Mouse (Mus musculus) intestine, postnatal 0 days (tissue): ENCODE measurements around the gene Npr2. TPM values are rescaled to one million over a fixed set of nuclear protein-coding genes. Genes with fewer than 3 reads are reported as not detected.

Experiments used
- ATAC-seq: fragments of 200-750 bp; cut with Nextera tagmentation; 2 replicates; pipeline ENCODE4 v1.8.0; 2017; ENCODE audit warnings: mild to moderate bottlenecking, moderate TSS enrichment, moderate library complexity
- H3K27ac ChIP-seq: fragments of 300-500 bp; sonication (generic); 2 replicates; pipeline ENCODE4 v1.5.1; 2014; ENCODE audit warnings: mild to moderate bottlenecking, low read depth, low read length, moderate library complexity
- H3K27me3 ChIP-seq: fragments of 300-500 bp; sonication (generic); replicated peaks from 2 replicates; pipeline ENCODE4 v1.6.1; 2014; ENCODE audit warnings: low read length, mixed read lengths; ENCODE audit not compliant: control insufficient read depth, insufficient read depth
- H3K36me3 ChIP-seq: fragments of 300-500 bp; sonication (generic); 2 replicates; pipeline ENCODE4 v1.6.1; 2014; ENCODE audit warnings: mild to moderate bottlenecking, moderate library complexity; ENCODE audit not compliant: control insufficient read depth, insufficient read depth
- H3K4me1 ChIP-seq: fragments of 300-500 bp; sonication (generic); replicated peaks from 2 replicates; pipeline ENCODE4 v1.6.1; 2014; ENCODE audit warnings: antibody characterized with exemption, low read length, mixed read lengths; ENCODE audit not compliant: control insufficient read depth, insufficient read depth
- H3K4me2 ChIP-seq: fragments of 300-500 bp; sonication (generic); replicated peaks from 2 replicates; pipeline ENCODE4 v1.6.1; 2014; ENCODE audit warnings: low read depth, mild to moderate bottlenecking, moderate library complexity
- H3K4me3 ChIP-seq: fragments of 300-500 bp; sonication (generic); 2 replicates; pipeline ENCODE4 v1.5.1; 2014; ENCODE audit warnings: low read depth, low read length
- H3K9ac ChIP-seq: fragments of 300-500 bp; sonication (generic); 2 replicates; pipeline ENCODE4 v1.6.1; 2014; ENCODE audit warnings: mild to moderate bottlenecking, low read depth, low read length
- H3K9me3 ChIP-seq: fragments of 300-500 bp; sonication (generic); 2 replicates; pipeline ENCODE4 v1.6.1; 2016; ENCODE audit warnings: mixed run types; ENCODE audit not compliant: control insufficient read depth
- CTCF ChIP-seq: sonication (generic); IDR thresholded peaks from 2 replicates; pipeline ENCODE4 v1.5.1; 2016; ENCODE audit warnings: low read depth, mild to moderate bottlenecking, control low read depth, antibody characterized with exemption, moderate library complexity
- WGBS: fragments of 180-500 bp; shearing (Covaris S2); extraction: QIAGEN DNeasy Blood & Tissue Kit; methylation state at CpG from one replicate; pipeline ENCODE4 v1.1.7; 2014; 5-methylcytosine and 5-hydroxymethylcytosine counted together
- polyA plus RNA-seq: library from polyadenylated mRNA; unstranded; fragments of >200 nt; fragmentation: Nextera tagmentation; extraction: Ambion mirVana; gene quantifications from 2 replicates; pipeline ENCODE4 v1.2.1, GENCODE M21; 2015

Gene Npr2
- polyA plus RNA-seq, 1 experiment from 2014 or later, result 4.1 TPM

GRCm38 (mm10) chr4:43613060-43613730 lies 18.5 kb upstream of the Npr2 start:
- H3K36me3 ChIP-seq, result no peaks in the 10 kb centered on the region
- H3K27ac ChIP-seq, result no peak overlapping the region
- H3K9ac ChIP-seq, result no peak overlapping the region
- H3K9me3 ChIP-seq, result no peaks in the 10 kb centered on the region
- H3K27me3 ChIP-seq, result no peaks in the 10 kb centered on the region
- H3K4me3 ChIP-seq, result no peak overlapping the region
- TF ChIP-seq CTCF, result no peak
- H3K4me2 ChIP-seq, result no peak overlapping the region
- no peaks in the 10 kb centered on the region for H3K4me1 ChIP-seq
- 50% methylated on average over 3 of the region's 3 CpGs for WGBS
- ATAC-seq, result no peak

- H3K27me3 ChIP-seq, result no peaks in the 10 kb centered on the region
- no peak overlapping the region for H3K27ac ChIP-seq
- no peaks in the 10 kb centered on the region for H3K36me3 ChIP-seq
- peaks cover 4% of the 10 kb centered on the region for H3K9me3 ChIP-seq
- TF ChIP-seq CTCF, result no peak
- no peak for ATAC-seq
- 70% methylated on average over 4 of the region's 4 CpGs for WGBS
- H3K4me1 ChIP-seq, result no peaks in the 10 kb centered on the region
- no peak overlapping the region for H3K4me2 ChIP-seq
- H3K9ac ChIP-seq, result no peak overlapping the region
- H3K4me3 ChIP-seq, result no peak overlapping the region
Measured at GRCm38 (mm10) chr4:43620146-43620778, 11.5 kb upstream of the Npr2 start.

- Histone ChIP-seq H3K4me1 (no peaks in the 10 kb centered on the region), H3K4me3 (no peak overlapping the region), H3K27me3 (peaks cover 16% of the 10 kb centered on the region; the same call in 1 of the 2 replicates), H3K4me2 (no peak overlapping the region), H3K36me3 (no peaks in the 10 kb centered on the region), H3K9ac (no peak overlapping the region), H3K9me3 (peaks cover 10% of the 10 kb centered on the region), H3K27ac (no peak overlapping the region)
- 51% methylated on average over 20 of the region's 20 CpGs for WGBS
- ATAC-seq, result no peak
- no peak for TF ChIP-seq CTCF
Measured at GRCm38 (mm10) chr4:43629106-43629817, 2.5 kb upstream of the Npr2 start.

GRCm38 (mm10) chr4:43630030-43630581 lies 1.6 kb upstream of the Npr2 start:
- Histone ChIP-seq H3K4me3 (no peak overlapping the region), H3K9me3 (peaks cover 7% of the 10 kb centered on the region), H3K36me3 (no peaks in the 10 kb centered on the region), H3K27me3 (peaks cover 16% of the 10 kb centered on the region; the same call in 1 of the 2 replicates), H3K4me2 (no peak overlapping the region), H3K27ac (no peak overlapping the region), H3K9ac (no peak overlapping the region), H3K4me1 (no peaks in the 10 kb centered on the region)
- WGBS, result 7% methylated on average over 5 of the region's 5 CpGs
- peak; percentile 92 for TF ChIP-seq CTCF
- peak; percentile 46; the same call in 1 of the 2 replicates for ATAC-seq

- H3K9me3 ChIP-seq, result peaks cover 2% of the 10 kb centered on the region; the same call in 1 of the 2 replicates
- TF ChIP-seq CTCF, result no peak
- H3K4me3 ChIP-seq, result no peak overlapping the region
- H3K9ac ChIP-seq, result no peak overlapping the region
- peak overlapping the region; percentile 82; the same call in 1 of the 2 replicates for H3K4me2 ChIP-seq
- H3K27me3 ChIP-seq, result peaks cover 16% of the 10 kb centered on the region; the same call in 1 of the 2 replicates
- 35% methylated on average over 5 of the region's 5 CpGs for WGBS
- ATAC-seq, result no peak
- H3K36me3 ChIP-seq, result no peaks in the 10 kb centered on the region
- no peak overlapping the region for H3K27ac ChIP-seq
- no peaks in the 10 kb centered on the region for H3K4me1 ChIP-seq
Measured at GRCm38 (mm10) chr4:43630671-43631045, 1.1 kb upstream of the Npr2 start.
